Mouse (Mus musculus) neural tube, embryonic 14.5 days (tissue): ENCODE measurements at regions not wholly inside any gene's neighbourhood (a gene's known extent, or its start where the extent isn't known, plus 50 kb on each side); places are given as distances from the start of the nearest gene placed in this dataset.

Experiments used
- ATAC-seq: fragments of 200-750 bp; cut with Nextera tagmentation; 2 replicates; pipeline ENCODE4 v1.8.0; 2017; ENCODE audit warnings: low read depth, mild to moderate bottlenecking, moderate TSS enrichment, moderate library complexity
- H3K27ac ChIP-seq: fragments of 300-500 bp; sonication (generic); 2 replicates; pipeline ENCODE4 v1.5.1; 2014; ENCODE audit warnings: low read depth, mild to moderate bottlenecking, control low read depth, low read length, moderate library complexity, mixed read lengths
- H3K27me3 ChIP-seq: fragments of 300-500 bp; sonication (generic); 2 replicates; pipeline ENCODE4 v1.6.1; 2014; ENCODE audit warnings: low read length; ENCODE audit not compliant: control insufficient read depth, insufficient read depth
- H3K36me3 ChIP-seq: fragments of 300-500 bp; sonication (generic); 2 replicates; pipeline ENCODE4 v1.6.1; 2014; ENCODE audit warnings: low read length, mixed read lengths; ENCODE audit not compliant: control insufficient read depth, insufficient read depth
- H3K4me1 ChIP-seq: fragments of 300-500 bp; sonication (generic); 2 replicates; pipeline ENCODE4 v1.6.1; 2014; ENCODE audit warnings: low read length; ENCODE audit not compliant: control insufficient read depth, insufficient read depth
- H3K4me2 ChIP-seq: fragments of 300-500 bp; sonication (generic); 2 replicates; pipeline ENCODE4 v1.6.1; 2014; ENCODE audit warnings: mild to moderate bottlenecking, low read depth, low read length, control low read depth
- H3K4me3 ChIP-seq: fragments of 300-500 bp; sonication (generic); 2 replicates; pipeline ENCODE4 v1.5.1; 2014; ENCODE audit warnings: low read depth, low read length, control low read depth, mixed read lengths
- H3K9ac ChIP-seq: fragments of 300-500 bp; sonication (generic); replicated peaks from 2 replicates; pipeline ENCODE4 v1.6.1; 2014; ENCODE audit warnings: low read depth, mild to moderate bottlenecking, control low read depth, low read length, mixed read lengths
- H3K9me3 ChIP-seq: fragments of 300-500 bp; sonication (generic); 2 replicates; pipeline ENCODE4 v1.6.1; 2016; ENCODE audit warnings: low read length; ENCODE audit not compliant: control insufficient read depth
- WGBS: fragments of 180-500 bp; shearing (Covaris S2); extraction: QIAGEN DNeasy Blood & Tissue Kit; methylation state at CpG from one replicate; pipeline ENCODE4 v1.1.7; 2014; 5-methylcytosine and 5-hydroxymethylcytosine counted together

GRCm38 (mm10) chr8:92506906-92507305 lies 149.5 kb downstream of the Irx5 start:
- H3K4me1 ChIP-seq = no peaks in the 10 kb centered on the region
- no peak overlapping the region for H3K4me3 ChIP-seq
- no peaks in the 10 kb centered on the region for H3K36me3 ChIP-seq
- H3K9ac ChIP-seq = no peak overlapping the region
- no peaks in the 10 kb centered on the region for H3K27me3 ChIP-seq
- H3K9me3 ChIP-seq = no peaks in the 10 kb centered on the region
- WGBS = 82% methylated on average over 5 of the region's 5 CpGs
- no peak for ATAC-seq
- no peak overlapping the region for H3K4me2 ChIP-seq
- H3K27ac ChIP-seq = no peak overlapping the region

GRCm38 (mm10) chr8:92515385-92515784 lies 158.0 kb downstream of the Irx5 start:
- no peaks in the 10 kb centered on the region for H3K9me3 ChIP-seq
- H3K4me2 ChIP-seq = no peak overlapping the region
- no peak overlapping the region for H3K4me3 ChIP-seq
- H3K27ac ChIP-seq = no peak overlapping the region
- H3K27me3 ChIP-seq = no peaks in the 10 kb centered on the region
- WGBS = 80% methylated on average over 2 of the region's 2 CpGs
- no peak for ATAC-seq
- H3K4me1 ChIP-seq = no peaks in the 10 kb centered on the region
- no peaks in the 10 kb centered on the region for H3K36me3 ChIP-seq
- H3K9ac ChIP-seq = no peak overlapping the region

GRCm38 (mm10) chr8:92518031-92518430 lies 156.1 kb upstream of the Irx6 start:
- Histone ChIP-seq H3K4me2 (no peak overlapping the region), H3K27ac (no peak overlapping the region), H3K36me3 (no peaks in the 10 kb centered on the region), H3K9me3 (no peaks in the 10 kb centered on the region), H3K9ac (no peak overlapping the region), H3K4me1 (no peaks in the 10 kb centered on the region), H3K27me3 (no peaks in the 10 kb centered on the region), H3K4me3 (no peak overlapping the region)
- WGBS = 94% methylated on average over 8 of the region's 8 CpGs
- ATAC-seq = no peak

GRCm38 (mm10) chr8:92518486-92518885 lies 155.6 kb upstream of the Irx6 start:
- Histone ChIP-seq H3K4me3 (no peak overlapping the region), H3K4me1 (no peaks in the 10 kb centered on the region), H3K9ac (no peak overlapping the region), H3K27ac (no peak overlapping the region), H3K27me3 (no peaks in the 10 kb centered on the region), H3K36me3 (no peaks in the 10 kb centered on the region), H3K9me3 (no peaks in the 10 kb centered on the region), H3K4me2 (no peak overlapping the region)
- ATAC-seq = no peak
- 91% methylated on average over 3 of the region's 3 CpGs for WGBS

- Histone ChIP-seq H3K4me3 (no peak overlapping the region), H3K4me1 (no peaks in the 10 kb centered on the region), H3K9me3 (no peaks in the 10 kb centered on the region), H3K27ac (no peak overlapping the region), H3K4me2 (no peak overlapping the region), H3K27me3 (no peaks in the 10 kb centered on the region), H3K9ac (no peak overlapping the region), H3K36me3 (no peaks in the 10 kb centered on the region)
- no peak for ATAC-seq
- 83% methylated on average over 6 of the region's 6 CpGs for WGBS
These were observed 151.6 kb upstream of the Irx6 start for GRCm38 (mm10) chr8:92522519-92522918.

GRCm38 (mm10) chr8:92529756-92530155 lies 144.3 kb upstream of the Irx6 start:
- H3K4me2 ChIP-seq = no peak overlapping the region
- no peak overlapping the region for H3K4me3 ChIP-seq
- no peaks in the 10 kb centered on the region for H3K9me3 ChIP-seq
- no peaks in the 10 kb centered on the region for H3K4me1 ChIP-seq
- no peak for ATAC-seq
- H3K36me3 ChIP-seq = no peaks in the 10 kb centered on the region
- WGBS = 75% methylated on average over 11 of the region's 11 CpGs
- H3K27ac ChIP-seq = no peak overlapping the region
- H3K27me3 ChIP-seq = no peaks in the 10 kb centered on the region
- no peak overlapping the region for H3K9ac ChIP-seq

- Histone ChIP-seq H3K36me3 (no peaks in the 10 kb centered on the region), H3K4me1 (no peaks in the 10 kb centered on the region), H3K4me2 (no peak overlapping the region), H3K27ac (no peak overlapping the region), H3K4me3 (no peak overlapping the region), H3K9ac (no peak overlapping the region), H3K27me3 (no peaks in the 10 kb centered on the region), H3K9me3 (no peaks in the 10 kb centered on the region)
- 62% methylated on average over 2 of the region's 2 CpGs for WGBS
- ATAC-seq = no peak
These were observed 133.5 kb upstream of the Irx6 start for GRCm38 (mm10) chr8:92540636-92541035.

GRCm38 (mm10) chr8:92545347-92546059 lies 128.6 kb upstream of the Irx6 start:
- H3K27ac ChIP-seq = peak overlapping the region; percentile 23; the same call in 1 of the 2 replicates
- 15% methylated on average over 17 of the region's 17 CpGs for WGBS
- H3K4me2 ChIP-seq = peak overlapping the region; percentile 11; the same call in 1 of the 2 replicates
- H3K27me3 ChIP-seq = no peaks in the 10 kb centered on the region
- H3K4me1 ChIP-seq = 0 out of 2 replicates have a peak, but pooled peaks cover 2% of the 10 kb centered on the region
- no peaks in the 10 kb centered on the region for H3K36me3 ChIP-seq
- no peaks in the 10 kb centered on the region for H3K9me3 ChIP-seq
- H3K4me3 ChIP-seq = no peak overlapping the region
- peak; percentile 88 for ATAC-seq
- no peak overlapping the region for H3K9ac ChIP-seq

- H3K4me2 ChIP-seq = peak overlapping the region; percentile 2; the same call in 1 of the 2 replicates
- no peak; the same call in 1 of the 2 replicates for ATAC-seq
- no peaks in the 10 kb centered on the region; the same call in 1 of the 2 replicates for H3K4me1 ChIP-seq
- no peaks in the 10 kb centered on the region for H3K27me3 ChIP-seq
- WGBS = 36% methylated on average over 12 of the region's 12 CpGs
- H3K27ac ChIP-seq = no peak overlapping the region
- no peak overlapping the region for H3K4me3 ChIP-seq
- no peak overlapping the region; the same call in 1 of the 2 replicates for H3K9ac ChIP-seq
- no peaks in the 10 kb centered on the region for H3K9me3 ChIP-seq
- H3K36me3 ChIP-seq = no peaks in the 10 kb centered on the region
These were observed 118.9 kb upstream of the Irx6 start for GRCm38 (mm10) chr8:92555140-92555539.
